Mouse (Mus musculus): ENCODE measurements around the gene Skor1. TPM values are rescaled to one million over a fixed set of nuclear protein-coding genes. Genes with fewer than 3 reads are reported as not detected.
A peak's percentile ranks its signal among the peaks of the same experiment; 100 is the strongest.

Skor1 gene
- polyA plus RNA-seq, 1 experiment from 2014 or later = 6.6 TPM

GRCm38 (mm10) chr9:63183864-63184263 is 35.1 kb upstream of the Skor1 start:
- no peaks in the 10 kb centered on the region for H3K36me3 ChIP-seq (ENCODE audit: control insufficient read depth, insufficient read depth, low read length)
- ATAC-seq (ENCODE audit: low FRiP score) (no peak), DNase-seq (ENCODE audit: low spot score) (no peak)
- H3K4me2 ChIP-seq (replicated peaks; ENCODE audit: low read depth, low read length) = no peak overlapping the region
- 74% methylated on average over 7 of the region's 7 CpGs for WGBS
- no peak overlapping the region for H3K27ac ChIP-seq (ENCODE audit: low read depth, low read length)
- no peak overlapping the region for H3K4me3 ChIP-seq (ENCODE audit: low read depth, low read length)
- H3K9me3 ChIP-seq (ENCODE audit: control insufficient read depth, low read length) = no peaks in the 10 kb centered on the region
- no peaks in the 10 kb centered on the region for H3K27me3 ChIP-seq (ENCODE audit: control insufficient read depth, insufficient read depth, low read length)
- H3K9ac ChIP-seq (ENCODE audit: low read depth, low read length) = no peak overlapping the region
- peaks cover 18% of the 10 kb centered on the region for H3K4me1 ChIP-seq (replicated peaks; ENCODE audit: control insufficient read depth, insufficient read depth, low read length)

GRCm38 (mm10) chr9:63182306-63182960 is 33.7 kb upstream of the Skor1 start:
- WGBS = 19% methylated on average over 14 of the region's 14 CpGs
- Histone ChIP-seq H3K9ac (ENCODE audit: low read depth, low read length) (no peak overlapping the region), H3K4me3 (ENCODE audit: low read depth, low read length) (no peak overlapping the region), H3K27ac (ENCODE audit: low read depth, low read length) (no peak overlapping the region; the same call in 1 of the 2 replicates), H3K9me3 (ENCODE audit: control insufficient read depth, low read length) (no peaks in the 10 kb centered on the region), H3K4me1 (replicated peaks; ENCODE audit: control insufficient read depth, insufficient read depth, low read length) (peaks cover 13% of the 10 kb centered on the region), H3K27me3 (ENCODE audit: control insufficient read depth, insufficient read depth, low read length) (no peaks in the 10 kb centered on the region), H3K36me3 (ENCODE audit: control insufficient read depth, insufficient read depth, low read length) (no peaks in the 10 kb centered on the region), H3K4me2 (replicated peaks; ENCODE audit: low read depth, low read length) (no peak overlapping the region)
- peak; percentile 53; the same call in 1 of the 2 replicates for ATAC-seq (ENCODE audit: low FRiP score)
- peak; percentile 70 for DNase-seq (ENCODE audit: low spot score)

DNA sequence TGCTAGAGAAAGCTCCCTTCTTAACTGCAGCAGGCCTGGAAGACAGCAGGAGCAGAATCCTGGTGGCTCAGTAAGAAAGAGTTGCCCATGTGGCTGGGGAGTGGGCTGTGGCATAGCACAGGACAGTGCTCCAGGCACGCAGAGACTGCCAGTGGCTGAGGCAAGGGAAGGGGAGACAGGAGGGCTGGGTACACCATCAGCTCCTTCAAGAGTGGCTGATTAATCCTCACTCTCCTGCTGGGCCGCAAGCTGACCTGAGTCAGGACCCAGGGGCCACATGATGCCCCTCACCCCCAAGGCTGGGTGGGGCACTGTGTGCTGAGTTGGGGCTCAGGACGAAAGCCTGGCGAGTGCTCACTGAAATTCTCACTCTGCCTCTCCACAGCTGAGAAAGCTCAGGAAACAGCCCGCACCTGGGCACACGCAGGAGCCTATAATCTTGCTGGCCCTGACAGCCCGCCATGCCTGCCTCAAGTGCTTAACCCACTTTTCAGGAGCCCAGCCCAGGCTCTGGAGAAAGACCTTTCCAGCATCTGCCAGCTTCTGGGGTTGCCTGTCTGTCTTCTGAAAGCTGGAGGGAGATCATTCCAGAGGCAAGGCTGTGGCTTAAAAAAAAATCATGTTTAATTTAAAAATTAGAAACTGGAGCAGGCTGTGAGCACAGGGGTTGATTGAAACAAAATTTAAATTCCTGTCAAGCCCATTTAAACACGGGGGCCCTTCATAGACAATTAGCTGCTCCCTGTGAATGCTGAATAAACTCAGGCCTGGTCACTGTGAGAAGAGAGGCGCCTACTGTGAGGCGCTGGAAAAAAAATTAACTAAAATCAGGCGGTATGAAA is 32.8 kb upstream of the Skor1 start:
- Histone ChIP-seq H3K27me3 (ENCODE audit: control insufficient read depth, insufficient read depth, low read length) (no peaks in the 10 kb centered on the region), H3K4me3 (ENCODE audit: low read depth, low read length) (no peak overlapping the region), H3K4me2 (replicated peaks; ENCODE audit: low read depth, low read length) (no peak overlapping the region), H3K9ac (ENCODE audit: low read depth, low read length) (no peak overlapping the region), H3K36me3 (ENCODE audit: control insufficient read depth, insufficient read depth, low read length) (no peaks in the 10 kb centered on the region), H3K27ac (ENCODE audit: low read depth, low read length) (peak overlapping the region; percentile 40; the same call in 1 of the 2 replicates), H3K4me1 (replicated peaks; ENCODE audit: control insufficient read depth, insufficient read depth, low read length) (peaks cover 11% of the 10 kb centered on the region), H3K9me3 (ENCODE audit: control insufficient read depth, low read length) (no peaks in the 10 kb centered on the region)
- WGBS = 40% methylated on average over 11 of the region's 11 CpGs
- 0 out of 2 replicates have a peak, but pooled peaks have one; percentile 27 for ATAC-seq (ENCODE audit: low FRiP score)
- no peak for DNase-seq (ENCODE audit: low spot score)

GRCm38 (mm10) chr9:63178296-63178695 is 29.5 kb upstream of the Skor1 start:
- Histone ChIP-seq H3K27me3 (ENCODE audit: control insufficient read depth, insufficient read depth, low read length) (no peaks in the 10 kb centered on the region), H3K9ac (ENCODE audit: low read depth, low read length) (no peak overlapping the region), H3K27ac (ENCODE audit: low read depth, low read length) (no peak overlapping the region), H3K36me3 (ENCODE audit: control insufficient read depth, insufficient read depth, low read length) (no peaks in the 10 kb centered on the region), H3K4me1 (replicated peaks; ENCODE audit: control insufficient read depth, insufficient read depth, low read length) (peaks cover 10% of the 10 kb centered on the region; the same call in 1 of the 2 replicates), H3K4me3 (ENCODE audit: low read depth, low read length) (no peak overlapping the region), H3K4me2 (replicated peaks; ENCODE audit: low read depth, low read length) (no peak overlapping the region), H3K9me3 (ENCODE audit: control insufficient read depth, low read length) (no peaks in the 10 kb centered on the region)
- 89% methylated on average over 8 of the region's 8 CpGs for WGBS
- ATAC-seq (ENCODE audit: low FRiP score) (no peak), DNase-seq (ENCODE audit: low spot score) (no peak)

GRCm38 (mm10) chr9:63174001-63174721 is 25.4 kb upstream of the Skor1 start:
- ATAC-seq (ENCODE audit: low FRiP score) = no peak

DNA sequence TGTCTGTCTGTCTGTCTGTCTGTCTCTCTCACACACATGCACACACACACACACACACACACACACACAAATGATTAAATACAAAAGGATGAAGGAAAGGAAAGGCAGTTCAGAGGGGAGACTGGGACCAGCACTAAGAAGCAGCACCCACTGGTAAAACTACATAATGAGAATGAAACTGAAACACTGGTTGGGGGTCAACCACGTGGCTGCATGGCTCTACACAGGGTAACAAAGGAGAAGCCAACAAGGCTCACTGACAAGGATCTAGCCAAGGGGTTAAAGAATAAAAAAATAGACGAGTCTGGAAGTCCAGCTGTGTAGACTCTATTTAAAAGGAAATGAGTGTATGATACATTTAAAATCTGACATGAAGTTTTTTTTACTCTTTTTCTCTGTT is 23.2 kb upstream of the Skor1 start:
- DNase-seq (ENCODE audit: low spot score) (no peak), ATAC-seq (ENCODE audit: low FRiP score) (no peak)
- Histone ChIP-seq H3K9me3 (ENCODE audit: control insufficient read depth, low read length) (no peaks in the 10 kb centered on the region), H3K4me3 (ENCODE audit: low read depth, low read length) (no peak overlapping the region), H3K36me3 (ENCODE audit: control insufficient read depth, insufficient read depth, low read length) (no peaks in the 10 kb centered on the region), H3K4me1 (replicated peaks; ENCODE audit: control insufficient read depth, insufficient read depth, low read length) (0 out of 2 replicates have a peak, but pooled peaks cover 2% of the 10 kb centered on the region), H3K9ac (ENCODE audit: low read depth, low read length) (no peak overlapping the region), H3K27ac (ENCODE audit: low read depth, low read length) (no peak overlapping the region), H3K4me2 (replicated peaks; ENCODE audit: low read depth, low read length) (no peak overlapping the region), H3K27me3 (ENCODE audit: control insufficient read depth, insufficient read depth, low read length) (no peaks in the 10 kb centered on the region)
- WGBS = 41% methylated on average over 2 of the region's 2 CpGs

More at GRCm38 (mm10) chr9:63174001-63174721, 25.4 kb upstream of the Skor1 start:
- no peak for DNase-seq (ENCODE audit: low spot score)
- no peaks in the 10 kb centered on the region for H3K9me3 ChIP-seq (ENCODE audit: control insufficient read depth, low read length)
- H3K4me3 ChIP-seq (ENCODE audit: low read depth, low read length) = no peak overlapping the region
- H3K27ac ChIP-seq (ENCODE audit: low read depth, low read length) = no peak overlapping the region
- no peak overlapping the region for H3K4me2 ChIP-seq (replicated peaks; ENCODE audit: low read depth, low read length)
- H3K4me1 ChIP-seq (replicated peaks; ENCODE audit: control insufficient read depth, insufficient read depth, low read length) = 0 out of 2 replicates have a peak, but pooled peaks cover 3% of the 10 kb centered on the region
- no peak overlapping the region for H3K9ac ChIP-seq (ENCODE audit: low read depth, low read length)
- WGBS = 85% methylated on average over 8 of the region's 8 CpGs
- H3K27me3 ChIP-seq (ENCODE audit: control insufficient read depth, insufficient read depth, low read length) = no peaks in the 10 kb centered on the region
- H3K36me3 ChIP-seq (ENCODE audit: control insufficient read depth, insufficient read depth, low read length) = no peaks in the 10 kb centered on the region

- Histone ChIP-seq H3K9ac (ENCODE audit: low read depth, low read length) (no peak overlapping the region), H3K36me3 (ENCODE audit: control insufficient read depth, insufficient read depth, low read length) (no peaks in the 10 kb centered on the region), H3K4me3 (ENCODE audit: low read depth, low read length) (no peak overlapping the region), H3K27ac (ENCODE audit: low read depth, low read length) (no peak overlapping the region), H3K27me3 (ENCODE audit: control insufficient read depth, insufficient read depth, low read length) (no peaks in the 10 kb centered on the region), H3K9me3 (ENCODE audit: control insufficient read depth, low read length) (no peaks in the 10 kb centered on the region), H3K4me1 (replicated peaks; ENCODE audit: control insufficient read depth, insufficient read depth, low read length) (peaks cover 6% of the 10 kb centered on the region; the same call in 1 of the 2 replicates), H3K4me2 (replicated peaks; ENCODE audit: low read depth, low read length) (no peak overlapping the region)
- WGBS = 85% methylated on average over 1 of the region's 1 CpGs
- DNase-seq (ENCODE audit: low spot score) = no peak
- ATAC-seq (ENCODE audit: low FRiP score) = no peak
Observed at GRCm38 (mm10) chr9:63169127-63169526, 20.4 kb upstream of the Skor1 start.

GRCm38 (mm10) chr9:63165070-63165469 is 16.3 kb upstream of the Skor1 start:
- Histone ChIP-seq H3K27me3 (ENCODE audit: control insufficient read depth, insufficient read depth, low read length) (no peaks in the 10 kb centered on the region), H3K4me3 (ENCODE audit: low read depth, low read length) (no peak overlapping the region), H3K4me1 (replicated peaks; ENCODE audit: control insufficient read depth, insufficient read depth, low read length) (peaks cover 6% of the 10 kb centered on the region; the same call in 1 of the 2 replicates), H3K9me3 (ENCODE audit: control insufficient read depth, low read length) (no peaks in the 10 kb centered on the region), H3K4me2 (replicated peaks; ENCODE audit: low read depth, low read length) (no peak overlapping the region), H3K9ac (ENCODE audit: low read depth, low read length) (peak overlapping the region; percentile 31; the same call in 1 of the 2 replicates), H3K36me3 (ENCODE audit: control insufficient read depth, insufficient read depth, low read length) (no peaks in the 10 kb centered on the region), H3K27ac (ENCODE audit: low read depth, low read length) (no peak overlapping the region)
- WGBS = 18% methylated on average over 9 of the region's 9 CpGs
- ATAC-seq (ENCODE audit: low FRiP score) (no peak), DNase-seq (ENCODE audit: low spot score) (peak; percentile 16)
